Mouse (Mus musculus): ENCODE data around the gene Tnrc6b.

DNA sequence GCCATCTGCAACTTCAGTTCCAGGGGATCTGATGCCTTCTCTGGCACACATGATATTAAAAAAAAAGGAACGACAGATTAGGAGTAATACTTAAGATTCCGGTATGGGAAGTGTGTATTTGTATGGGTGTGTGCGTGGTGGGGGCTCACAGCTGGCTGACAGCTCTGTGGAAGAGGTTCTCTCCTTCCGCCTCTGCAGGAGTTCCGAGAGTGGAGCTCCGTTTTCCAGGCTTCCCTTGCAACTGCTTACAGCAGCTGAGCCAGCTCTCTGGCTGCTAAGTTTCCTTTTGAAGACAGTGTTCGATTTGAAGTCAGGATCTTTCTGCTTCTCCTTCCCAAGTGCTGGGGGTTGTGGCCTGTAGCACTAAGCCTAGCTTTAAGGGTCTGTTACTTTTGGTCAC, 238.9 kb downstream of the Tnrc6b start:
- TF ChIP-seq EP300 (IDR thresholded peaks at IDR 0.05; ENCODE audit: low read depth) (no peak), CTCF (IDR thresholded peaks at IDR 0.05; ENCODE audit: low read depth) (no peak)
